Comparison of ENCODE assay signal across 22 mouse cellular contexts in the genomic region with DNA sequence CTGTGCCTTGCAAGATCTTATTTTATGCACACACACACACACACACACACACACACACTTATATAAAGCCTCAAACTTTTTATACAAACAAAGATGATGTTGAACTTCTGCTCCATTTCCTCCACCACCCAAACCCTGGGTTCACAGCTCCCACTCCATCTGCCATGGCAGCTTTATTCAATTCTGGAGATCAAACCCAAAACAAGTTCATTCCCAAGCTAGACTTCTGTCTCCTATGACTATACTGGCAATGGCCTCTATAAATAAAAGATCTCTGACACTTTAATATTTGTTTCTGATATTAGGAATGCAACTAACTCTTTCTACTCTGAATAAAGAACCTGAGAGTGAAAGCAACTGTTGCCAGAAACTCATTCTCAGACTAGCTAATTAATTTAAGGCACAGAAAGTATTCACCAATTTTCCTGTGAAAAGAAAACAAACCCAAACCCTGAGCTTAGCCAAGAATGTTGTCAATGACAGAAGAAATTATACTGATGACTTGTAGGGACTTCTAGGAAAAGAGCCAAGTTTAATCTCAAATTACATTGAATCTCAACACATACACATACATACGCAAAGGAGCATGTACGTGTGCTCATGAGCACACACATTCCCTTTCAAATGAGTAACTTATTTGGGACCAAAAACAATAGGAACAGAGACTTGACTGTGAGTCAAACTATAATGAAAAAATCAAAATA.
"Had no signal": no experiment of that assay in that cellular context is flagged by ENCODE, and none has a peak within 500 bp of the region (broad histone marks: within the 10 kb centered on the region; RNA-seq: fewer than 3 reads in every experiment).

No protein-coding gene starts in this region.

- H3K9ac ChIP-seq: limb, embryonic 13.5 days; liver, embryonic 13.5 days; lung, embryonic 15.5 days; midbrain, embryonic 13.5 days; neural tube, embryonic 13.5 days; stomach, embryonic 15.5 days had no signal

- H3K9me3 ChIP-seq: limb, embryonic 10.5 days; limb, embryonic 13.5 days; liver, embryonic 13.5 days; lung, embryonic 15.5 days; megakaryocyte, embryonic 14.5 days; midbrain, embryonic 10.5 days; midbrain, embryonic 13.5 days; neural tube, embryonic 13.5 days; stomach, embryonic 15.5 days had no signal

- H3K27ac ChIP-seq: layer of hippocampus, adult 2 months; limb, embryonic 10.5 days; limb, embryonic 13.5 days; liver, embryonic 13.5 days; lung, embryonic 15.5 days; midbrain, embryonic 10.5 days; midbrain, embryonic 13.5 days; neural tube, embryonic 13.5 days; stomach, embryonic 15.5 days had no signal

- H3K36me3 ChIP-seq: limb, embryonic 10.5 days; limb, embryonic 13.5 days; liver, embryonic 13.5 days; lung, embryonic 15.5 days; midbrain, embryonic 10.5 days; midbrain, embryonic 13.5 days; neural tube, embryonic 13.5 days; stomach, embryonic 15.5 days had no signal

- ATAC-seq: intestine, embryonic 16.5 days; midbrain, embryonic 13.5 days; midbrain, embryonic 16.5 days had no signal

- H3K4me1 ChIP-seq: limb, embryonic 10.5 days; limb, embryonic 13.5 days; liver, embryonic 13.5 days; lung, embryonic 15.5 days; megakaryocyte, embryonic 14.5 days; midbrain, embryonic 10.5 days; midbrain, embryonic 13.5 days; neural tube, embryonic 13.5 days; stomach, embryonic 15.5 days had no signal

- H3K4me2 ChIP-seq: limb, embryonic 13.5 days; liver, embryonic 13.5 days; lung, embryonic 15.5 days; midbrain, embryonic 13.5 days; neural tube, embryonic 13.5 days; stomach, embryonic 15.5 days had no signal

- H3K4me3 ChIP-seq: layer of hippocampus, adult 2 months; limb, embryonic 10.5 days; limb, embryonic 13.5 days; liver, embryonic 13.5 days; lung, embryonic 15.5 days; megakaryocyte, embryonic 14.5 days; midbrain, embryonic 10.5 days; midbrain, embryonic 13.5 days; myocyte; neural tube, embryonic 13.5 days; stomach, embryonic 15.5 days had no signal

- DNase-seq: kidney, adult 2 months; layer of hippocampus, adult 9-11 months; liver; liver, embryonic 13.5 days; lung, postnatal 10 days; lung, postnatal 36 days; retina, postnatal 1 day; right cerebral cortex, postnatal 25 days; spleen, adult 18-20 months; thymus, postnatal 25 days had no signal

- H3K27me3 ChIP-seq: limb, embryonic 13.5 days; liver, embryonic 13.5 days; lung, embryonic 15.5 days; megakaryocyte, embryonic 14.5 days; midbrain, embryonic 13.5 days; neural tube, embryonic 13.5 days; stomach, embryonic 15.5 days had no signal
